Mouse (Mus musculus) brain, embryonic 14.5 days (tissue): ENCODE measurements around the gene Cyren.

Source experiments
- CTCF ChIP-seq: fragments of 200-500 bp; IDR thresholded peaks from 2 replicates; pipeline ENCODE4 v1.5.1; 2012; ENCODE audit warnings: inconsistent platforms, mild to moderate bottlenecking, moderate library complexity, borderline replicate concordance; ENCODE audit not compliant: insufficient read depth, insufficient read length; ENCODE audit errors: extremely low read depth
- POLR2A ChIP-seq: fragments of 200-500 bp; IDR thresholded peaks from 2 replicates; pipeline ENCODE4 v1.6.1; 2012; ENCODE audit warnings: mild to moderate bottlenecking, inconsistent platforms, borderline replicate concordance; ENCODE audit not compliant: poor library complexity, insufficient read depth, insufficient read length, severe bottlenecking; ENCODE audit errors: extremely low read depth

GRCm38 (mm10) chr6:34909631-34910345 lies 31.9 kb upstream of the Cyren start:
- no peak for TF ChIP-seq CTCF
- no peak for TF ChIP-seq POLR2A
